Mouse (Mus musculus) heart, postnatal 10 days (tissue): ENCODE data around the gene Bspry. TPM values are rescaled to one million over a fixed set of nuclear protein-coding genes. Genes with fewer than 3 reads are reported as not detected.
"Not testable (repeated sequence)": the region's sequence is repeated elsewhere in the genome, so short reads cannot be mapped to it uniquely, and the experiment has no call there.

Experiments
- DNase-seq, 2 experiments: peaks; one replicate each; pipeline ENCODE4 v3.0.0; 2021
- intact Hi-C: fragments of 180-260 bp; cut with DNase I; formaldehyde crosslinking; loops from one replicate; pipeline ENCODE4 v1.15.1; 2025
- total RNA-seq, 2 experiments: library from RNA; stranded (reverse); gene quantifications; 2 replicates each; pipeline ENCODE4 v1.2.3; 2021

Bspry gene
- under 1 TPM in 1 of 2 experiments, not detected in 1; 0.19 TPM for total RNA-seq

DNA sequence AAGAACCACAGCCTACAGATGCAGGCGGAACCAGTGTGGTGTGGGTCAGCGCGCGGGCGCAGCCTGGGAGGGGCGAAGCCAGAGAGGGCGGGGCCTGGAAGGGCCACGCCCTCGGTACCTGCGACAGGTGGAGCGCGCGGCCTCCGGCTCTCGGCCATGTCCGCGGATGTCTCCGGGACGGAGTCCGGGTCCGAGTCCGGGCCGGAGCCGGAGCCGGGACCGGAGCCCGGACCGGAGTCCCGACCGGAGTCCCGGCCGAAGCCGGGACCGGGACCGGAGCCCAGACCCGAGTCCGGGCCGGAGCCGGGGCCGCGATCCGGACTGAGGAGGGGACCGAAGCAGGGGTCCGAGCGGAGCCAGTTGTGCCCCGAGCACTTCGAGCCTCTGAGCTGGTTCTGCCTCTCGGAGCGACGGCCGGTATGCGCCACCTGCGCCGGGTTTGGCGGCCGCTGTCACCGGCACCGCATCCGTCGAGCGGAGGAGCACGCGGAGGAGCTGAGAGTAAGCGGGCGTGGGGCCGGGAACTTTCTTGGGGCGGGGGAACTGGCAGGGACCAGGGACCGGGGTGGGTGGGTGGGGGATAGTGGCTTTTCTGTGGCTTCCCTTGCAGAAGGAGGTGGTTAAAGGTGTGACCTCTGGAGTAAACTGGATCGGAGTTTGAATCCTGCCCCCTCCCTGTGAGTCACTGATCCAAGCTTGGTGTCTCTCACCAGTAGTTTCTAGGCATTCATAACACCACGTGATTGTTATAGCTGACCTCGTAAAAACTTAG is at the start of gene Bspry:
Gene Bspry (plus strand): TSS at position 117 of the 772 bp plus-strand sequence.
- intact Hi-C loops: no loop called here
- DNase-seq: peak in 1 of 2 experiments; percentile 27

DNA sequence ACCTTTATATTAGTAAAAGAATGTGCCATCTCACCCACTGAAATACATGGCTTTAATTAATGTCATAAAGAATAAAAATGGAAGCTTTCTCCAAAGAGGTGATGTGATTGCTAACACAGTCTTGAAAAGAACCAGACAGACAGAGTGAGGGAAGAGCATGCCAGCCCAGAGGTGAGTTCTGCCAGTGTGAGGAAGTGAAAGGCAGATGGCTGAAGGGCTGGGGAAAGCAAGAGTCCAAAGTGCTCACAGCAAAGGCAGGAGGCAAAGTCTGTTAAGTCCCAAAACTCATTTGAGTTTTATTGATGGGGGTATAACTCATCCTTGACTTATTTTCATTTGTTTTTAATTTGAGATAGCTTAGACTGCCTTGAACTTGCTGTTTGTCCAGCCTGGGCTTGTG is 49.2 kb upstream of the Bspry start:
- no peak for DNase-seq
- intact Hi-C loops: no loop called here

DNA sequence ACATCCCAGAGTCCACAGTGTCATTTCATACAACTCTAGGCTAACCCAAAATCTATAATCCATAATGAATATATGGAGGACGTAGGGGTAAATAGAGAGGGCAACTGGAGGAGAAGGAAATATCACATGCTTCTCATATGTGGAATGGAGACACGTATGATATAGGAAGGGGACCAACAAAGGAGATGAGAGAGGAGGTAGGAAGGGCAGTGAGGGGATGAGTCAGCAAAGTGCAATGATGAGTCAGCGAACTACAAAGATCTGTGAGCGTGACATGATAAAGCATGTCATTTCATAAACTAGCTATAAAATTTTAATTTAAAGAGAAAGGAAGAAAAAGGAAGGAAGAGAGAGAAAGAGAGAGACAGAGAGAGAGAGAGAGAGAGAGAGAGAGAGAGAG is 48.3 kb upstream of the Bspry start:
- DNase-seq: no peak
- intact Hi-C loops: no loop called here

DNA sequence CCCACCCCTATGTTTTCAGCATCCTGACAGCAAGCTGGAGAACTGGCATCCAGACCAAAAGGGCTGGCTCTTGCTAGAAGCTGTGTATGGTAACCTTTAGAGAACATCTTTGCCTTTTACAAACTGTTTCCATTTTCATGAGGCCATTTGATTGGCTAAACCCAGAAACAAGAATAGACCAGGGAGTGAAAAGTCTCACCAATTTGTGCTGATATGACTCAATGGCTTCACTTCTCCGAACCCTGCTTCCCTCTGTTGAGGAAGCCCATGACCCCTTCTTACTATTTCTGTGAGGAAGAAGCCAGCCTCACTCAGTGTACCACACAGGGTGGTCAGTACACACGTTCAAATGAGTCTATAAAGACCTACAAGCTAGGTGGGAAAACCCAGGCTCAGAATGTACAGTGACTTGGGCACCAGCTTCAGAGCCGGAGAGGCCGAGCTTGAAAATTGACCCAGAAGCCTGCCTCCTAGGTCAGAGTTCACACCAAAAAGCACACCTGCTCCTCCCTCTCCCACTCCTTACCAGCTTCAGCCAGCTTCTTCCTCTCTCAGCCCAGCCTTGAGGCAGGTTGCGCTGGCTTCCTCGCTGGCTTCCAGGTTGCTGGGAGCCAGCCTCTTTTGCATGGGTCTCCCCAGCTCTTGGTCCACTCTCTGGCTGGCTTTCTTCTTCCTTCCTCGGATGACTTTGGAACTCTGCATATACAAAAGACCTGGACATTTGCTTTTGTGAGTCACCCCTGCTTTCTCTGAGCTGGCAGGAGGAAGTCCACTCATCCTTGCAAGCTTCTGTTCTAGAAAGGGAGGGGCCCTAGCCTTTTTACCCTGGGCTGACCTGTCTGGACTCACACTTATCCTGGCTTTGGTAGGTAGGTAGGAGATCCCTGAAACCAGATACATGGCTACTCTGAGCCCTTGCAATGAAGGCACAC is 45.6 kb upstream of the Bspry start:
- DNase-seq: no peak
- intact Hi-C loops: no loop called here

DNA sequence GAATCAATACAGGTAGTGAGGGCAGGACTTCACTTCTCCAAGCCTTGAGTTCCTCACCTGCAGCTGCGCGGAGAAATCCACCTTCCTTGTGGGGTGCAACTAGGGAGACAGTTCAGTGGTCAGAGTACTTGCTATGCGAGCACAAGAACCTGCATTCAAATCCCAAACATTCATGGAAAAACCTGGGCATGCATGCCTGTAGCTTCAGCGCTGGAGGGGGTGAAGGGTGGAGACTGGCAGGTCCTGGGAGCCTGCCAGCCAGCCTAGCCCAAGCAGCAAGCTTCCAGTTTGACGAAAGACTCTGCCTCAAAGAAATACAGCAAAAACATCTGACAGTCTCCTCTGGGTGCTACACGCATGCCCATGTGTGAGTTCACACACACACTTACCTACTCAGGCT is 44.8 kb upstream of the Bspry start, which contains the start of gene Rnf183:
Gene Rnf183 (minus strand): TSS at position 172 of the 400 bp plus-strand sequence.
- DNase-seq: no peak
- intact Hi-C loops: no loop called here

DNA sequence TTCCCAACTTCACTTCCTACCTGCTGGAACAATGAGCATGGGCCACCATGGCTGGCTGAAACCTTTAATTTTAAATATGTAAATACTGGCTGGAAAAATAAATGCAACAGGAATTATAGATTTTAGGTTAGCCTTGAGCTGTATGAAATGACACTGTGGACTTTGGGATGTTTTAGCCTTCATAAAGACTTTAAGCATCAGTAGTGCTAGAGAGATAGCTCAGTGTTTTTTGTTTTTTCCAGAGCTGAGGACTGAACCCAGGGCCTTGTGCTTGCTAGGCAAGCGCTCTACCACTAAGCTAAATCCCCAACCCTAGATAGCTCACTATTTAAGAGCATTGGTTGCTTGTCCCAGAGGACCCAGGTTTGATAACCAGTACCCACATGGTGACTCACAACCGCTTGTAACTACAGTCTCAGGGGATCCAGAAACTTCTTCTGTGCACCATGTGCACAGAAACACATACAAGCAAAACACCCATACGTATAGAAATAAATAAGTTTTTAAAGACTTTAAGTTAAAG is 42.5 kb upstream of the Bspry start:
- intact Hi-C loops: no loop called here
- DNase-seq: no peak

DNA sequence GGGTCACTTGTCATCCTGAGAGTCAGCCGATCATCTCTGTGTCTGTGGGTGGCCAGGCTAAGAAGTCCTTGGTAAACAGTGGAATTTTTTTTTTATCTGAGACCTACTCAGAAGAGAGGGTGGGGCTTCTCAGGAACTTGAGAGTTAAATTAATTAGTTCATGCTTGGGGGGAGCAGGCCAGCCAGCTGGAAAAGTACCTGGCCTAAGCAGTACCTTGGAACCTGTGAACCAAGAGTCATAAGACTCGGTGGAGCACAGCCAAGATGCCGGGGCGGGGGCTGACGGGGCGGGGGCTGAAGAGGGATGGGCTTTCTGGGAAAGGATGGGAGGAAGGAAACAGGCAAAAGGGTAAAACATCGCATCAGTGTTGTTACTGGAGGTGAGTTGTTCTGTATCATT is 42.0 kb upstream of the Bspry start:
- intact Hi-C loops: no loop called here
- DNase-seq: no peak

DNA sequence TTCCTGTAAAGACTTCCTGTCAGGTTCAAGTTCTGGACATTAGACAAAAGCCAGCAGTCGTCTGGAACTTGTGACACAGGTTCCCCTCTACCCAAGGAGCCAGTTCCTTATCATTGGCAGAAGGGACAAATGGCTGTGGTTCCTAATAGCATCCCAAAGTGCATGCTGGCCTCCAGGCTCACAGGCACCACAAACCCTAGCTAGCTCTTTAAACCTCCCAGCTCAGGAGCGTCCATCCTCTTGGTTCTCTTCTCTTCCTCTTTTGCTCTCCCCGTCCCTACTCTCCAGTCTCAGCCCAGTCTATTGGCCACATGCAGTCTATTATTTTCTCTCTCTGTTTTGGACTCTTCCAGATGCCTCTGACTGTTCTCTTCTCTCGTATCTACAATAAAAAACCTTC is 40.1 kb upstream of the Bspry start:
- intact Hi-C loops: no loop called here
- no peak for DNase-seq

DNA sequence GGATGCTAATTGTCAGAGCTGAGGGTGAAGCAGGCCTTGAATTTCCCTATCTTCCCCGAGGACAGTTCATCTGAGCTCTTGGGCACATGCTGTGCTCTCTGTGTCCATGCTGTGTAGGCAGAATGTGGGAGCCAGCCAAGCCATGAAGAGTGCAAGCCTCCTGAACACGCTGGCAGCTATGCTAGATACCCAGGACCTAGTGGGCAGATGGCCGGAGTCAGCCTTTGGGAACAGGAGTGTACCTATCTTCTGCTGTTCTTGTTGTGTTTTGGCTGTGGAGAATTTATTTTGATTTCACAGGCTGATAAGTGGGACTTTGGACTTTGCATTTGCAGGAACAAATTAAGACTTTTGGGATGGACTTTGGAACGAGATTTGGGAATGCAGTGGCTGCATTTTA is 39.3 kb upstream of the Bspry start:
- DNase-seq: no peak
- intact Hi-C loops: no loop called here

DNA sequence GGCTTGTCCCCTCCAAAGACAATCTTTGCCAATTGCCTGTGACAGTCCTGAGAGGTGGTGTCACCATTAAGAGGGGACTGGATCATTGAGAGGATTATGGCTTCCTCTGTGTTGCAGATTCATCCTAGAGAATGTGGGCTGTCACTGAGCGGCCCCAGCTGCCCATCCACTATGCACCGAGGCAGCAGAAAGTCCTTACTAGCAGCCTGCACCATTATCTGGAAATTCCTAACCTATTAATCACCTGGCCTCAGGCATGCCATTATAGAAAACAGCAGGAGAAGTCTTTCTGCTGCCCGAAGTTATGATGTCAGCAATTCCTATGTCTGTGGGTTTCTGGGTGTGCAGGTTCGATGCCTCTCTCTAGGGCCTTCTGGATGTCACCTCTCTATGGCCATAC is 38.9 kb upstream of the Bspry start:
- intact Hi-C loops: no loop called here
- DNase-seq: no peak

DNA sequence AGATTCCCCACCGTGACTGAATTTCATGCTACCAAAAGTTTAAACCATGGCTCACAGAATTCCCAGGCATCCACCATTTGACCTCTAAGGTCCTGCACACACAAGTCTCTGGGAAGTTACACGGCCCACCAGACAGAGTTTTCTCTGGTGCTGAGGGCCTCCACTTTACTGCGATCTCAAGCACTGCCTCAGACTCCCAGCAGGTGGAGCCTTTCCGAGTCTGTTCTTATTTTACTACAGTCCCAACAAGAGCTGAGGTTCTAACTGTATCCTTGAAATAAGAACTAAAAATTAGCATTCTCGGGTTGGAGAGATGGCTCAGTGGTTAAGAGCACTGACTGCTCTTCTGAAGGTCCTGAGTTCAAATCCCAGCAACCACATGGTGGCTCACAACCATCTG is 24.9 kb upstream of the Bspry start:
- intact Hi-C loops: loop anchor here (5.0 kb wide), 2 partner anchors 52 to 307 kb away; no protein-coding TSS in a partner anchor
- DNase-seq: peak; percentile 41 to 69

DNA sequence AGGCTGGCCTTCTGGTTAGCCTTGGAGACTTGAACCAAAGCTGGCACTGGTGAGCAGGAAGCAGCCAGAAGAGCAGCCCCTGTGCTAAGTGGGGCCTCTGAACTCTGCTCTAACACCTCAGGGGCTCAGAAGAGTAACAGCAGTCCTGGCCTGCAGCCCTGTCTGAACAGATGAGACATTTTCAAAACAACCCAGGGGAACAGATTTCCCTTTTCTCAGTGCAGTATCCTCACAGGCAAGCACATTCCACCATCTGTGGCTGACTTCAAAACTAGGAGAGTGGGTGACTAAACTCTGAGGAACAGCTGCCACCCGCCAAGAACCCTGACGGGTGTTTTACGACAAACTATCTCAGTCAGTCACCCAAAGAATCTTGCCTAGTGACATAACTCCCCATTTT is 20.8 kb upstream of the Bspry start:
- DNase-seq: no peak
- intact Hi-C loops: loop anchor here (5.0 kb wide), 2 partner anchors 48 to 303 kb away; no protein-coding TSS in a partner anchor

DNA sequence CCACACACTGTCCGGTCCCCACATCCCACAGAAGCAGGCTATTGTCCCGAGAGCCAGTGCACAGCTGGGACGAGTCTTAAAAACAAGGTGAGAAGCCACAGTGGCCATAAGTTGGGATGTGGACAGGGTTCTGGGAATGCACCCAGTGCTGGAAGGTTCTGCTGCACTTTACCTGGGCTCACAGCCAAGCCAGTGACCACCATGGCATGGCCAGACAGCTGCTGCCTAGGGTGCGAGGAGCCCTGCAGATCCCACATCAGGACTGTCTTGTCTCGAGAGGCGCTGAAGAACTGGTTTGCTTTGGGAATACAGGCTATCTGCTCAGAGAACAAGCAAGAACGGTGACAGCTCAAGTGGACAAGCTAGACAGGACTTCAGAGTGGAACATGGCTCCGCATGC is 19.5 kb upstream of the Bspry start:
- intact Hi-C loops: no loop called here
- no peak for DNase-seq

DNA sequence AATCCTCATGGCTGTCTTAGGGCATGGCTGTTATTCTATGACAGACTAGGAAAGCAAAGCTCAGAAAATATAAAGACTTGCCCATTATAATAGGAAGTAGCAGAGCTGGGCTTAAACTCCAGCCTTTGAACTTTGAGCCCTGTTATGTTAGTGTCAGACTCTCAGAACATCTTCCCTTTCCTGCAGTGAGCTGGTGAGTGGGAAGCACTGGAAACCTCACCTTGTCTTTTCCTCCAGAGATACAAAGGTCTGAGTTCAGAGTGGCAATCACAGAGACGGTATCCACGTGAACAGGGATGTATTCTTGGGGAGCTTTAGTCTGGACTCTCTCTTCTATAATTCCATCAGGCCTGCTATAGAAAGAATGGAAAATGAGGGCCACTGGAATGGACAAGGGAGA is 16.7 kb upstream of the Bspry start:
- no peak for DNase-seq
- intact Hi-C loops: no loop called here

DNA sequence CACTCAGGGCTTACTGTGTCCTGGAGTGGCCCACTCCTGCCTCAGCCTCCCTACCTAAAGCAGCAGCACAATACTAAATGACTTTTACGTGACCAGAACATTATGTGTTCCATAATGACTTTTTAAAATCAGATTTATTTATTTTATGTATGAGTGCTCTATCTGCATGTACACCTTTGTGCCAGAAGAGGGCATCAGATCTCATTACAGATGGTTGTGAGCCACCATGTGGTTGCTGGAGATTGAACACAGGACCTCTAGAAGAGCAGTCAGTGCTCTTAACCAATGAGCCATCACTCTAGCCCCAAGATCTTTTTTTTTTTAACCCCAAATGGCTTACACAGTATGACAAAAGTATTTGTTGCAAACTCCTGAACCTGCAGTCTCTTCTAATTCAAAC is 11.7 kb upstream of the Bspry start:
- DNase-seq: no peak
- intact Hi-C loops: no loop called here

DNA sequence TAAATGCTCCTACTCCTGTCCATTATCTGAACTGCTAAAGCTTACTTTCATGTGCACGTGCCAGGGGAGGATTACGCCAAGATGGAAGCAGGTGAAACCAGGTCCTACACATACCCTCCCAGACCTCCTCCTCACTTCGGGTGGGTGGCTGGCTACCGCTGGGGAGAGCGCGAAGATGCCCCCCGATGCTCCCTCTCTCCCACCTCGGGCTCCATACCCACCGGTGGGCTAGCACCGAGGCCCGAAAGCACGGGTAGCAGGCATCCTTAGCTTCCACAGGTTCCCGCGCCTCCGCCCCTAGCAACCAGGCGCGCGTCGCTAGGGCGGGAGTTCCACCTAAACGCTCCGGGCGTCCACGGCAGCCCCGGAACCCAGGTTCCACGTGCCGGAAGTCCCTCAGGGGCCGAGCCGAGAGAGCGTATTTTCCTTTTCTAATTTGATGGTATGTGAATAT is 9.2 kb upstream of the Bspry start, which contains the start of gene Wdr31:
Gene Wdr31 (minus strand): TSS at position 299 of the 454 bp plus-strand sequence.
- intact Hi-C loops: no loop called here
- peak; percentile 76 to 86 for DNase-seq

DNA sequence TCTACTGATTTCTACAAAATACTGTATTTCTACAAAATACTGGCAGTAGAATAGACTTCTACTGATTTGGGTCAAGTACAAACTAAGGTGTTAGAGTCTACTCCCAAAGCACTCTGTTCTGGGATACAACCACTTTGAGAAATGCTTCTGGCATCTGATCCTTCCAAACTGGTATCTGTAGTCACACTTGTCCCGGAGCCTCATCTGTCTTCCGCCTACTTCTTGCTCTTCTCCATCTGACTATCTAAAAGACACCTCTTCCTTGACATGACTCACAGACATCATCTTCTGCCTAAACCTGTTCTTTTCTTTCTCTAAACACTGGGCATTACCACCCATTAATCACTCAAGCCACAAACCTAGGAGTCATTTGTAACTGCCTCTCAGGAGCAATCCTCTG is 7.8 kb upstream of the Bspry start:
- intact Hi-C loops: no loop called here
- no peak for DNase-seq

DNA sequence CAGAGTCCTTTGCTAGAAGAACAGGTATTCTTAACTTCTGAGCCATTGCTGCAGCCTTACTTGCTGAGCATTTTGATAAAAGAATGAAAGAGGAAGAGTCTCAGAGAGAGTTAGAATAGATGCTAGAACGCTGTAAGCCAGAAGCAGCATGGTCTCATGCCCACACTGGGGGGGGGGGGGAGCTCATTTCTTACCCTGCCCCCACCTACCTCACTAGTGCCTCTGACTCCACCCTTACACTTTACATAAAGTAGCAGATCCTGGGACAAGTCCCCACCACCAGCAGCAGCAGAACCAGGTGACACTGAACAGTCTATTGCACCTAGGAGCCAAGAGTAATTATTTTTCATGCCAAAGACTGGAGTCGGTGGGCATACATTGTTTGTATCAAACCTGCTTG is 4.7 kb upstream of the Bspry start:
- intact Hi-C loops: no loop called here
- no peak for DNase-seq

DNA sequence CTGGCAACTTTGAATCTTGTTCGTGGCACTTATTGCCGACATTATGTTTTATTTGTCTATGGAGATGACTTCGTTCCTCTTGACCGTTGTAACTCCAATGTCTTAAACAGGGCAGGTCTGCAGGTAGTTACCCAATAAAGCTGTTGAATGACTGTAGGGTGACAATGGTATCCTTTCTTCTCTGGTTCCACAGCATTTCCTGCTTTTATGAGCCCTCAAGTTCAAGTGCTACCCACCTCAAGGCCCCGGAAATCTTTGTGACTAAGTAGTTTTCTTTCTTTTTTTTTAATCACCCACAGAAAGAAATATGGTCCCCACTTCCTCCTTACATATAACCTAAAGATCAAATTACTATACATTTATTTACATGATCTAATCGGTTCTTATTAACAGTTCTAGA is 4.1 kb upstream of the Bspry start:
- intact Hi-C loops: no loop called here
- no peak for DNase-seq

DNA sequence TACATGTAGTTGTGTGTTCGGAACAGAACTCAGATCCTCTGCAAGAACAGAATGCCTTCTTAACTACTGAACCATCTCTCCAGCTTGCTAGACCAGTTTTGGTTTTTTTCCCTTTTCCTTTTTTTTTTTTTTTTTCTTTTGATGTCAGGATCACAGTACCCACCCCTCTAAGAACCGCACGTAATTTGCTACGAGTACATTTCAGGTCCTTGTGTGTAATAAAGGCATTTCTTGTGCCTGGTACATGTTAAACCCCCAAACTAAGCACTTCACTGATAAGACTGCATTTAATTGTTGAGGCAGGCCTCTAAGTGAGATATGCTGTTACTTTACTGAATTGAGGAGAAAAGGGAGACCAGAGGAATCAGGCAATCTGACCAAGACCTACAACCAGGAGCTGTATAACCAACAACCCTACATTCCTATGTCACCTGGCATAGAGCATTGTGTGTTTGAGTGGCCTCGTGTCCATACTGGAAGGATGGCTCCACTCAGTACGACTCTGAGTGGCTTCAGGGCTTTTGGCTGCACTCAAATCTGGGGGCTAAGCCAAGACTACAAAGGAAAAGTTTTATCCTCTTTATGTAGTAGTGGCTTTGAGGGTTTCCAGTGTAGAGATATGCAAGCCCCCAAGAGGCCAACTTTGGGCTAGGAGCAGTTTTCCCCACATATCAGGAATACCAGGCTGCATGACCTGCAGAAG is 2.2 kb upstream of the Bspry start:
- intact Hi-C loops: no loop called here
- DNase-seq: no peak

DNA sequence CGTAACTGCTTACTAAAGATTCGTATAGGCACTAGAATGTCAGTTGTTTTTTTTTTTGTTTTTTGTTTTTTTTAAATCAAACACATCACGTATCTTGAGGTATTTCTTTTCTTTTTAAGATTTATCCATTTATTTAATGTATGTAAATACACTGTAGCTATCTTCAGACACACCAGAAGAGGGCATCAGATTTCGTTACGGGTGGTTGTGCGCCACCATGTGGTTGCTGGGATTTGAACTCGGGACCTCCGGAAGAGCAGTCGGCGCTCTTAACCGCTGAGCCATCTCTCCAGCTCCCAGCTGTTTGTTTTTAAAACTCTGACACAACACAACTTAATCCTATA is 288 bp upstream of the Bspry start:
- DNase-seq, intact Hi-C loops: not testable (repeated sequence)
